Mouse (Mus musculus): ENCODE measurements around the gene Abhd17c. TPM values are rescaled to one million over a fixed set of nuclear protein-coding genes. Genes with fewer than 3 reads are reported as not detected.

Gene Abhd17c
- total and polyA plus RNA-seq, 3 experiments, result 29.5 to 34.8 (median 32.7) TPM

DNA sequence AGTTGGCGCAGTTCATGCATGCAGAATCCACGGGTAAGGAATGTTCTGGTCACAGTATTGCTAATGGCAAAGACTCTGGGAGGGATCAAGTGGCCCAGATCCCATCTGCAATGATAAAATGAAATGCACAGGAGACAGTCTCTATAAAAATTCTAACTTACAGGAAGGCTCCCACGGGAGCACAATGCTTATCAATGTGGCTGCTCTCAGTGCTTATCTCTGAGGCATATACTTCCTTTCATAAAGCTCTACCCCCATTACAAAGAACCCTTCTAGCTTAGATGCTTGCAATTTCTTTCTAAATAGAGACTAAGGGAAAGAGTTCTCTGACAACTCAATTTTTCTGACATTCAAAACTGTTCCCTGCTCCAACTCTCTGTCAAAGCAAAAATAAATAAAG, 29.9 kb downstream of the Abhd17c start:
- Histone ChIP-seq H3K27me3 (ENCODE audit: control insufficient read depth, insufficient read depth, low read length) (no peaks in the 10 kb centered on the region), H3K36me3 (ENCODE audit: control insufficient read depth, insufficient read depth, low read length) (peaks cover 6% of the 10 kb centered on the region), H3K79me2 (replicated peaks; ENCODE audit: control insufficient read depth, insufficient read depth, low read length) (peaks cover 2% of the 10 kb centered on the region; the same call in 1 of the 2 replicates), H3K9ac (ENCODE audit: low read depth, low read length) (no peak overlapping the region), H3K4me1 (ENCODE audit: control insufficient read depth, insufficient read depth, low read length) (peaks cover 22% of the 10 kb centered on the region), H3K4me3 (no peak overlapping the region), H3K27ac (no peak overlapping the region)
- intact Hi-C loops (cut with DNase I), result no loop called here
- DNase-seq, result no peak
- TF ChIP-seq CTCF (IDR thresholded peaks at IDR 0.05) (no peak), POLR2A (IDR thresholded peaks at IDR 0.05; ENCODE audit: insufficient read depth, low read depth, low read length) (no peak), EP300 (IDR thresholded peaks at IDR 0.05; ENCODE audit: insufficient read depth, low read depth, low read length) (no peak)
- 60% methylated on average over 3 of the region's 3 CpGs for WGBS

DNA sequence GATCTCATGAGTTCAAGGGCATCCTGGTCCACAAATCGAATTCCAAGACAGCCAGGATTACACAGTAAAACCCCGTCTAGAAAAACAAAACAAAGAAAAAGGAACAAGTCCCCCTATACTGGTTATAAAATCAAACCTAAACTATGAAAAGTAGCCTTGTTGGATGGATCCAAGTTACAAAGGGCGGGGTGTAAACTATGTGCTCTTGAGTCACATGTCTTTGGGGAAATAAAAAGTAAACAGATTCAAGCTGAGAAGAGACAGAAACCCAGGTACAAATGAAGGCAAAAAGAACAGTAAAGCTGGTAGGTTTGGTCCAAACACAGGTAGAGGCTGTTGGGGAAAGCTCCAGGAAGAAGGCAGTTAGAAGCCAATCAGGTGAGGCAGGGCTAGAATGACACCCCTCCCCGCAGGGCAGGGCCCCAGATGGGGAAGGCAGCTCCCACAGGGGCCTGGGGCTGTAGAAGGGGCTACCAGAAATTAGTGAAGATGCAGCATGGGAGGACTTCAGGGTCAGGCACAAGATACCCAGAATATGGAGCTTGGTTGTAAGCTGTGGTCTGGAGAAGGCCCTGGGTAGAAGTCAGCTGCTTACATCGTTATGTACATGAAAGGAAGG, 31.4 kb downstream of the Abhd17c start:
- Histone ChIP-seq H3K4me1 (ENCODE audit: control insufficient read depth, insufficient read depth, low read length) (peaks cover 25% of the 10 kb centered on the region), H3K79me2 (replicated peaks; ENCODE audit: control insufficient read depth, insufficient read depth, low read length) (no peaks in the 10 kb centered on the region; the same call in 1 of the 2 replicates), H3K4me3 (no peak overlapping the region), H3K27ac (no peak overlapping the region; the same call in 1 of the 2 replicates), H3K9ac (ENCODE audit: low read depth, low read length) (no peak overlapping the region), H3K36me3 (ENCODE audit: control insufficient read depth, insufficient read depth, low read length) (peaks cover 4% of the 10 kb centered on the region), H3K27me3 (ENCODE audit: control insufficient read depth, insufficient read depth, low read length) (no peaks in the 10 kb centered on the region)
- intact Hi-C loops (cut with DNase I), result no loop called here
- no peak for DNase-seq
- TF ChIP-seq POLR2A (IDR thresholded peaks at IDR 0.05; ENCODE audit: insufficient read depth, low read depth, low read length) (no peak), CTCF (IDR thresholded peaks at IDR 0.05) (no peak), EP300 (IDR thresholded peaks at IDR 0.05; ENCODE audit: insufficient read depth, low read depth, low read length) (no peak)
- WGBS, result 70% methylated on average over 5 of the region's 5 CpGs

DNA sequence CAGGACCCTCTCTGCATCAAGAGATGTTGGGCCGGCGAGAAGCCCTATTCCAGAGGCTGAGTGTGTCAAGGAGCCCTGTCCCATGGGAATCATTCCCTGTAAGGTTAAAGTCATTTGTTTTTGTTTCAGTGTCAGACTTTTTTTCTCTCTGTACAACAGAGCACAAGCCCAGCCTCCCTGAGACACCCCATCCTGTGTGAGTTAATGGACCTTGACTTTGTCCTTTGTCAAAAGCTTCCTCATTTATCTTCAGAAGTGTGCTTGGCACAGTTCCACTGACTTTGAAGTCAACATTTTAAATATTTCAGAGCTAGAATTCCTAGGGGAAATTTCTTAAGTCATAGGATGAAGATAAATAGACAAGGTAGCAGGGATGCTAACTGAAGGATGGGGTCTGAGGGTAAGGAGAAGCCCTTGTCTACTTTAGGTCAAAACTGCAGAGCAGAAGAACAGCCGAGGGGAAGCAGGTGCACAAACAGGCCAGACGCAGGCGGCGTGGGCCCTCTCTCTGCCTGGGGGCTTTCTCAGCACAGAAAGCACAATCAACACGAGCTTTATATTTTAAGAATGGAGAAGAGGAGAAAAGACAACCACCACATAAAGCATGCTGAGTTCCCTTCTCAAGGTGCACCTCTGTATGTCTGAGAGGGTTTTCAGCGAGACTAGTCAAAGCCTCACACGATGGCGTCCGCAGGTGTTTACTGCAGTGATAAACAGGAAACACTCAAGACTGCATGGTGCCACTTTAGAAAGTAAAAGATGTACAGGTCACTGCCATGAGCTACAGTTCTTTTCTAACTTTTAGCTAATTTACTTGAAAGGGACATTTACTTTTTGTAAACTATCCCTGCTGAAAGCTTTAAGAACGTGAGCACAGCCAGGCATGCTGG, 32.2 kb downstream of the Abhd17c start:
- H3K4me3 ChIP-seq, result no peak overlapping the region
- WGBS, result 65% methylated on average over 12 of the region's 12 CpGs
- peaks cover 4% of the 10 kb centered on the region for H3K36me3 ChIP-seq (ENCODE audit: control insufficient read depth, insufficient read depth, low read length)
- peaks cover 25% of the 10 kb centered on the region for H3K4me1 ChIP-seq (ENCODE audit: control insufficient read depth, insufficient read depth, low read length)
- no peak for TF ChIP-seq CTCF (IDR thresholded peaks at IDR 0.05)
- TF ChIP-seq POLR2A (IDR thresholded peaks at IDR 0.05; ENCODE audit: insufficient read depth, low read depth, low read length), result no peak
- no peak for TF ChIP-seq EP300 (IDR thresholded peaks at IDR 0.05; ENCODE audit: insufficient read depth, low read depth, low read length)
- H3K27ac ChIP-seq, result no peak overlapping the region
- H3K27me3 ChIP-seq (ENCODE audit: control insufficient read depth, insufficient read depth, low read length), result no peaks in the 10 kb centered on the region
- H3K79me2 ChIP-seq (replicated peaks; ENCODE audit: control insufficient read depth, insufficient read depth, low read length), result no peaks in the 10 kb centered on the region; the same call in 1 of the 2 replicates
- no peak for DNase-seq
- intact Hi-C loops (cut with DNase I), result loop anchor here (5.0 kb wide), 1 partner anchor 33 kb away; the partner anchor contains the start of gene Abhd17c
- H3K9ac ChIP-seq (ENCODE audit: low read depth, low read length), result no peak overlapping the region

DNA sequence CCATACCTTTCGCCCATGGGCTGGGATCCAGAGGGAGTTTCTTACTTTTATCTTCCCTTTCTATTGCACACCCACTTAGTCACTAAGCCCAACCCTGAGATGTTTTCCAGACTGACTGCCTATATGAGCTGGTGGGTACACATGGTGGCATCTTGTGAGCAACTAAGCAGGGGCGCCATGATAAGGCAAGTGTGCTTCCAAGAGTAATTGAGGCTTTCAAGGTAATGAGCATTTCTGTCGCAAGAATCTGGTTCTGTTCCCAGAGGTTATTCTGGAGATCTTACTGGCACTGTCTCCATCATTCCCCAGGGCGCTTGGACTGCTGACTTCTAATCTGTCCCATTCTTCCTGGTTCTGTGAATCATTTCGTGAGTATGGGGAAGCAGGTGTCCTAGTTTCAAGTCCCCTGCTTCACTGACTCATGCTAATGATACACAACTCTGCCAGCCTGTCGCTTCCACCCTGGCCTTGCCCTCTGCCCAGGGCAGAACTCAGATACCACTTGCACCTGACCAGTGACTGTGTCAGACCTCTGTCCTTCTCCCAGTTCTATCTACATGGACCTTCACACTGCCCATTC, 34.1 kb downstream of the Abhd17c start:
- no peak for TF ChIP-seq EP300 (IDR thresholded peaks at IDR 0.05; ENCODE audit: insufficient read depth, low read depth, low read length)
- TF ChIP-seq POLR2A (IDR thresholded peaks at IDR 0.05; ENCODE audit: insufficient read depth, low read depth, low read length), result no peak
- TF ChIP-seq CTCF (IDR thresholded peaks at IDR 0.05), result no peak
- peaks cover 20% of the 10 kb centered on the region for H3K4me1 ChIP-seq (ENCODE audit: control insufficient read depth, insufficient read depth, low read length)
- peak in 1 of 2 experiments; percentile 35 for DNase-seq
- no peaks in the 10 kb centered on the region; the same call in 1 of the 2 replicates for H3K79me2 ChIP-seq (replicated peaks; ENCODE audit: control insufficient read depth, insufficient read depth, low read length)
- intact Hi-C loops (cut with DNase I), result loop anchor here (5.0 kb wide), 1 partner anchor 35 kb away; the partner anchor contains the start of gene Abhd17c
- WGBS, result 52% methylated on average over 6 of the region's 6 CpGs
- no peaks in the 10 kb centered on the region for H3K27me3 ChIP-seq (ENCODE audit: control insufficient read depth, insufficient read depth, low read length)
- H3K4me3 ChIP-seq, result no peak overlapping the region
- peaks cover 6% of the 10 kb centered on the region for H3K36me3 ChIP-seq (ENCODE audit: control insufficient read depth, insufficient read depth, low read length)
- no peak overlapping the region for H3K27ac ChIP-seq
- no peak overlapping the region for H3K9ac ChIP-seq (ENCODE audit: low read depth, low read length)

DNA sequence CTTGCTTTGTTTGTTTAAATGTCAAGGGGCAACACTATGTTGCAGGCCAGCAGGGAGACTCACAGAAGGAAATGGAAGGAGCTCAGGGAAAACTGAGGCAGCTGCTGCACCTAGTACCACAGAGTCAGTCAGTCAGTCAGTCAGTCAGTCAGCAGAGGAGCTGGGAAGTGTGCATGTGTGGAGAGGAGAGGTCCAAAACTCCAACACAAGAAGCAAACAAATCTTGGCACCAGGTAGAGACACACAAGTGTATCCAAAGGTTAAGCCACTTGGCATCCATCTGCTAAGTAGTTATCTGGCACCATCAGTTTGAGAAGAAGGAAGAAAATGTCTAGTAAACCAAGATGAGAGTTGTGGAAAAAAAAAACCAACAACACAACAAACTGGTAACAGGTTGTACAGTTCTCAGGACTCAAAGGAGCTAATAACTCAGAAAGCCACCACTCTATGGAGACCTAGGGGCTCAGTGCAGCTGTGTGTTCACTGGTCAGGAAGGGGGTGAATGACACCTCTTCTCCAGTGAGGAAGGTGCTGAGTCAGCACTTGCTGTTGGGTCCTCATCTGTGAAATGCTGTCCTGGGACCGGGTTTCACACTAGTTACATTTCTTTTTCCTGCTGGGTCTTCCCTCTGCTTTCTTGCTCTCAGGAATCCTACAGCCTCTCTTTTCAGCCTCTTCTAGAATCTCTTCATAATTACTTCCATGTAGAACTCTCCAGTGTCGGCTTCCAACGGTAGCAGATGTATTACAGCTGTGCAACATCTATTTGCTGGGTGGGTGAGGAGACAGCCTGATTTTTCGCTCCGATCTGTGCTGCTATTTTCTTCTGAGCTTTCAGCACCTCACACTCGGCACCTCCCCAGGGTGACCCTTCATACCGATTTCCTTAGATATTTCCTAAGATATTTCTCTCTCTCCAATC, 34.8 kb downstream of the Abhd17c start:
- intact Hi-C loops (cut with DNase I), result loop anchor here (5.0 kb wide), 1 partner anchor 35 kb away; the partner anchor contains the start of gene Abhd17c
- H3K9ac ChIP-seq (ENCODE audit: low read depth, low read length), result no peak overlapping the region
- no peak overlapping the region for H3K27ac ChIP-seq
- peak in 1 of 2 experiments; percentile 36 for DNase-seq
- WGBS, result 67% methylated on average over 7 of the region's 7 CpGs
- H3K79me2 ChIP-seq (replicated peaks; ENCODE audit: control insufficient read depth, insufficient read depth, low read length), result no peaks in the 10 kb centered on the region; the same call in 1 of the 2 replicates
- peaks cover 5% of the 10 kb centered on the region for H3K36me3 ChIP-seq (ENCODE audit: control insufficient read depth, insufficient read depth, low read length)
- no peak overlapping the region for H3K4me3 ChIP-seq
- H3K27me3 ChIP-seq (ENCODE audit: control insufficient read depth, insufficient read depth, low read length), result no peaks in the 10 kb centered on the region
- peaks cover 20% of the 10 kb centered on the region for H3K4me1 ChIP-seq (ENCODE audit: control insufficient read depth, insufficient read depth, low read length)
- no peak for TF ChIP-seq POLR2A (IDR thresholded peaks at IDR 0.05; ENCODE audit: insufficient read depth, low read depth, low read length)
- TF ChIP-seq EP300 (IDR thresholded peaks at IDR 0.05; ENCODE audit: insufficient read depth, low read depth, low read length), result no peak
- no peak for TF ChIP-seq CTCF (IDR thresholded peaks at IDR 0.05)
